Mouse (Mus musculus): ENCODE data around the gene Olfr598.
"Not testable (repeated sequence)": the region's sequence is repeated elsewhere in the genome, so short reads cannot be mapped to it uniquely, and the experiment has no call there.

Olfr598 gene

GRCm38 (mm10) chr7:103323268-103323667, at the start of gene Olfr598:
Gene Olfr598, plus strand, starts transcription at chr7:103323568.
- DNase-seq (ENCODE audit: low spot score): no peak

GRCm38 (mm10) chr7:103305348-103305747, 18.0 kb upstream of the Olfr598 start, which contains the start of gene Olfr596:
Gene Olfr596, plus strand, starts transcription at chr7:103305648.
- not testable (repeated sequence) for DNase-seq (ENCODE audit: low spot score)

GRCm38 (mm10) chr7:103316015-103316414, 7.4 kb upstream of the Olfr598 start, which contains the start of gene Olfr597:
Gene Olfr597, plus strand, starts transcription at chr7:103316315.
- not testable (repeated sequence) for DNase-seq (ENCODE audit: low spot score)

- DNase-seq (ENCODE audit: low spot score): no peak
Measured at GRCm38 (mm10) chr7:103335617-103336016, 12.2 kb downstream of the Olfr598 start, which contains the start of gene Olfr599. Gene Olfr599, plus strand, starts transcription at chr7:103335917.

- DNase-seq (ENCODE audit: low spot score): no peak
Measured at GRCm38 (mm10) chr7:103349569-103349968, 26.2 kb downstream of the Olfr598 start, which contains the start of gene Olfr600. Gene Olfr600, minus strand, starts transcription at chr7:103349669.

GRCm38 (mm10) chr7:103362555-103362954, 39.2 kb downstream of the Olfr598 start, which contains the start of gene Olfr601:
Gene Olfr601, minus strand, starts transcription at chr7:103362655.
- no peak for DNase-seq (ENCODE audit: low spot score)
